18 mouse cellular contexts compared by ENCODE assay signal in the genomic region with DNA sequence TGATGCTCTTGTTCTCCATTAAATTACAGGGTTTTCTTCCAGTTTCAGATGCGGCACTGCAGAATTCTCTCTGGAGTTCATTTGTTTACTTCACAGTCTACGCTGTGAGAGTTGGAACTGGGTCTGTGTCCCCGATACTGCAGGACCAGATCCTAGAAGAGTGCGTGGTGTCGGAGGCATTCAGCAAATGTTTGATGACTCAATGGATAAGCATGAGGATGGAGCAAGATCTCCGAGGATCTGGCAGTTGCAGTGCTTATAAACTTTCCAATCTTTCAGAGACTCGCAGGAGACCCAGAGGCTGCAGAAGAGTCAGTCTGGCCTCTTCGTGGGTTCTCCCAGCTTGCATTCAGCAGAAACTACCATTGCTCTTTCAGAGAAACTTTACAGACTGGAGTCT.
DNase-seq lines count a peak whose midpoint lies in the region.
"Had no signal": no experiment of that assay in that cellular context is flagged by ENCODE, and none has a peak within 500 bp of the region (broad histone marks: within the 10 kb centered on the region; RNA-seq: fewer than 3 reads in every experiment).

No protein-coding gene starts in this region.

- 67% methylated on average over 8 of the region's 8 CpGs for WGBS in large intestine, adult 2 months

- DNase-seq in urinary bladder, postnatal 14 days (ENCODE audit: low spot score): peak; percentile 18
- no peak for DNase-seq in urinary bladder, postnatal 4 days (ENCODE audit: low spot score in 2 of 2)
- DNase-seq in large intestine, adult 2 months (ENCODE audit: low read depth, low spot score): peak; percentile 0
- peak; percentile 6 to 24 for DNase-seq in lung, postnatal 4 days
- no peak for DNase-seq in left cerebral cortex, adult 11 months (ENCODE audit: low spot score)
- no peak for DNase-seq in liver
- no peak for DNase-seq in heart, postnatal 25 days (ENCODE audit: low spot score)
- DNase-seq: adrenal gland, postnatal 36 days; cerebellum, adult 11 months; cerebellum, adult 9-11 months; forebrain, postnatal 0 days; heart, adult 11 months; heart, postnatal 14 days; kidney, adult 8-10 months; kidney, postnatal 10 days; liver, postnatal 0 days; thymus, adult 18-20 months; thymus, postnatal 4 days had no signal

- intact Hi-C loops in heart, postnatal 25 days (cut with DNase I): no loop called here

Comparison
In these comparisons a context has a peak if more than half of its experiments do, and no peak if none do; other contexts are left out.
1. DNase-seq: peak in urinary bladder, postnatal 14 days (single experiment), large intestine, adult 2 months (single experiment) and lung, postnatal 4 days (2 of 2); none in urinary bladder, postnatal 4 days (0 of 2), left cerebral cortex, adult 11 months (single experiment), liver (single experiment) and heart, postnatal 25 days (single experiment).